Mouse (Mus musculus) testis, postnatal 14 days (tissue): ENCODE results near the gene Herpud1.
"Not testable (repeated sequence)": the region's sequence is repeated elsewhere in the genome, so short reads cannot be mapped to it uniquely, and the experiment has no call there.

ENCODE experiments used
- DNase-seq: peaks from one replicate; pipeline ENCODE4 v3.0.0; 2021; ENCODE audit warnings: low spot score

Gene Herpud1

DNA sequence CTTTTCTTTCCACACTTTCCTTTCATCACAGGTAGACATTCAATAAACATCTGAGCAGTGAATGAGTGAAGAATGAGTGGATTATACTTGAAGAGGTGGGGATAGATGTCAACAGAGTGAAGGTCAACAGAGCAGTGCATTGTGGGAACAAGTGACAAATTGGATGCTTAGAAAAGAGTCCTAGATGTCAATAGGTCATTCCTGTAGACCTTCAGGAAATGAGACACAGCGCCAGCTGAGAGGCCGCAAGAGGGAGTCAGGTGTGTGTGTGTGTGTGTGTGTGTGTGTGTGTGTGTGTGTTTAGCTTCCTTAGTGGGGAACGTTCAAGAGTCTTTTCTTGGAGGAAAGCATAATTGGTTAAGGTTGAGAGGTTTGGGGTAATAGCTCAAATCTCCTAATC, 10.1 kb upstream of the Herpud1 start:
- no peak for DNase-seq

DNA sequence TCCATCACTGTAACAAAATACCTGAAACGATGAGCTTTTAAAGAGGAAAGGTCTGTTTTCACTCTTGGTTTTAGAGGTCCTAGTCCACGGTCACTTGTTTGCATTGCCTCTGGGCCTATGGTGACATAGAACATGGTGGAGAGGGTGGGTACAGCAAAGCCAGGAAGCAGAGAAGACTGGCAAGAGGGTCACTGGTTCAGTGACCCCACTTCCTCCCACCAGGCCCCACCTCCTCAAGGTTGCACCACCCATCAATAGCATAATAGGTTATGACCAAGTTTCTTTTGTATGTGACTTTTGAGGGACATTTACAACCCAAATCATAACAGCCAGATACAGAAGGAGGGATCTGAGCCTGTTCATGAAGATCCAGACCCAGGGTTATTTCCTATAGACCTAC, 9.7 kb upstream of the Herpud1 start:
- no peak for DNase-seq

DNA sequence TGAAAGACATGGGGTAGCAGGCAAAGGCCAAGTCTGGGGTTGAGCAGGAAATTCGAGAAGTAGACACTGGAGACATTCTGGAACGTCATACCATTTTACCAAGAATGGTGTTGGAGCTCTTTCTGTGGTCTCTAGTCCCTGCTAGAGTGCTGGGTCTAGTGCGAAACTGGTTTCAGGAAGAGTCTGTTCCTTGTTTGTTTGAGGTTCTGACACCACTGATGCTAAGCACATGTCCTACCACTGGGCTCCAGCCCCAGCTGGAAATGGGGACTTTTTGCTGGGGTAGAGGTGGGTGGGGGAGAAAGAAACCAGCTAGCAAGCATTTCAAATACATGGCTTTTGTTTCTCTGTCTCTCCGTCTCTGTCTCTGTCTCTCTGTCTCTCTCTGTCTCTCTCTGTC, 9.2 kb upstream of the Herpud1 start:
- no peak for DNase-seq

DNA sequence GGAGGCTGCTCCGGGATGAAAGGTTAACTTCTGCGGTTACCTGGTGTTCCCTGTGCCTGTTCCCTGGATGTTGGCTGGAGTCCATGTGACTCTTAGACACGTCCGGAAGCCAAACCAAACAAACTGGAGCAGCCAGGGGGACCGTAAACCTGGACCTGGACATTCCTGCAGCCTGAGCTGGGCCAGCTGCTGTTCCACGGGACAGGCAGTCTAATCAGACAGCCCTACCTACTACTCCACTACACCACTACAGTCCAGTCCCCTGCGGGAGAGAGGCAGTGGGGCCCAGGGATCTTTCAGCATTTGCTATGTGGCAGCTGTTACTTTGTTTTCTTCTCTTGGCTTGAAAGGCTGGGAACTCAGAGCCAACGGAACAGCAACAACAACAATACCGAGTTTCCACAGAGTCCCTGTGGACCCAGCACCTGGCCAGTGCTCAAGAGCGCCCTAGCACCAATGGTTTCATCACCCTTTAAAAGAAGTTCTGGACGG, 8.5 kb upstream of the Herpud1 start:
- peak; percentile 71 for DNase-seq

DNA sequence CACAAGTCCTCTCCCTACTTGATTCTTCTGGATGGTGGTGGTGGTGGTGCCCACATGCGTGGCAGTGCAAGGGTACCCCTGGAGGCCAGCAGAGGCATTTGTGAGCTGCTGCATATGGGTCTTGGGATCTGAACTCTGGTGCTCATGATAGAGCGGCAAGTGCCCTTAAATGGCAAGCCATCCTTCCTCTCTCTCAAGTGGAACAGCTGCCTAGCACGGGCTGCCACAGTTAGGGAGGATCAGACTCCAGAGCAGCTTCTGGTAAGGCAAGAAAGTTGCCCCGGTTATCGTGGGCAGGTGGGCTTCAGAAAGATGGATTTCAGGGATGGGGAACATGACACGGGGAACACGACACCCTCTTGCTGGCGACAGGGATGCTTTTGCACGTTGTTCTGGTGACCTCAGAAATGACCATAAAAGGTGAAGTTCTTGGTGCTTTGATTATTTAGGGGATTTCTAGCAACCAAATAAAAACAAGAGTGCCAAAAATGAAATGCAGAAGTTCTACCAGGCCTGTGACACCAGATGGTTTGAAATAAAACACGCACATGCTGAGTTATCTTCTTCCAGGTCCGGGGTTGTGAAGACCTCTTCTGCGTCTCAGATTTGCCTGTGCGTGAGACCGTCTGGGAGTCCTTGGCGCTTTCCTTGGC, 7.3 kb upstream of the Herpud1 start:
- no peak for DNase-seq

DNA sequence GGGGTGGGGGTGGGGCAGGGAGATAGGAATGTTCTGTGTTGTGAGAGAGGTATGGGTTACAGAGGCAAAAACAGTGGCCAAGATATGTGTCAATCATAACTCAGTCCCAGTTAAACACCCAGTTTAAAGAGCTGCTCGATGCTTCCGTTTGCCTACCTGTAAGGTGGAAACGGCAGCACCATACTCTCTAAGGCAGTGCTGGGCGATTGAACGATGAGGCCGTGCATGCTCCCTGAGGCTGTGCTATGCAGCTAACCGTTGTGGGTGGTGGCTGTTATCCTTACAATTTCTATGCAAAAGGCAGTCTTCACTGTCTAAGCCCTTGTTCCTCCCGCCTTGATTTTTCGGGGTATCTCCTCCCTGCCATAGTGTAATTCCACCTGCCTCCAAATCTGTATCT, 6.6 kb upstream of the Herpud1 start:
- no peak for DNase-seq

DNA sequence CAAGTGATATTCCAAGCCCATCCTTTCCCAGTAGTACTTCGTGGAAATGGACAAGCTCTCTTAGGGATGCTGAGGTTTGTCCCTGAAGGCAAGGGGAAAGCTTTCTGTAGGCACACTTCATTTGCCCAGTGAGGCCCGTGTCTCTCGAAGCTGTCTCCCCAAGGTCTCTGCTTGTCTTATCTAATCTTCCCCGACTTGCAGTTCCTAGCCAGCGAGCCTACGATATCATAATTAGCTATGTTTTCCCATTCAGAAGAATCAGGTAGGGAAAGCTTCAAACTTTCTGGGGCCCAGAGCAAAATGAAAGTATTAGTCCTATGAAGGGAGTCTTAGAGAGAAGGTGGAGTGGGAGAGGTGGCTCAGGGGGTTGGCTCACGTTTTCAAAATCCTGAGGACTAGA, 2.1 kb upstream of the Herpud1 start:
- DNase-seq: no peak

DNA sequence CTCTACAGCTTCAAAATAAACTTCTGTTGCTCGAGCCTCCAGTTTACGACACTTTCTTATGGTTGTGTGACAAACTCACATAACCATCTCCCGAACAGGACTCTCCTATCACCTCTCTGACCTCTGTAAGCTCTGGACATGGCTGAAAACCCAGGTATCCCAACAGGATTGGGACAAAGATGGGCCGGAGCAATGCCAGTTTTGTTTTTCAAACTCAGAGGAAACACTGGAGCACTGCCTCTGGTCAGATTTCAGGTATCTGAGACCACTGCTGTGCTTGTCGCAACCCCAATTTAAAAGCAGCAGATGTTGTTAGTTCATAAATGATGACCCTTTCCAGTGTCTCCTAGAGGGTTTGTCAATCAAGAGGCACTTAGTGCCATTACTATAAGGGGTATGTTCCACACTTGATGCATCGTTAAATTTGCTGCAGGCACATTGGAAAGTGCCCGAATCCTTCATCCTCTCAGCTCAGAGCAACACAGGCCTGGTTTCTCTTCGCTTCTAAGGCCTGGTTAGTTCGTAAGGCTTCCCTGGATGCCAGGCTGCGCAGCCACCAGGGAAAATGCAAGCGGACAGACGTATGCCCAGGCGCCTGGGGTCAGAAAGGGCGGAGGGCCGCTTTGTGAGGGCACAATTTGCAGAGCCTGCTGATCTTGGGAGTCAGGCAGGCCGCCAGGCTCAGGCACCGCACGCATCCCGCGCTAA, 578 bp upstream of the Herpud1 start:
- no peak for DNase-seq

DNA sequence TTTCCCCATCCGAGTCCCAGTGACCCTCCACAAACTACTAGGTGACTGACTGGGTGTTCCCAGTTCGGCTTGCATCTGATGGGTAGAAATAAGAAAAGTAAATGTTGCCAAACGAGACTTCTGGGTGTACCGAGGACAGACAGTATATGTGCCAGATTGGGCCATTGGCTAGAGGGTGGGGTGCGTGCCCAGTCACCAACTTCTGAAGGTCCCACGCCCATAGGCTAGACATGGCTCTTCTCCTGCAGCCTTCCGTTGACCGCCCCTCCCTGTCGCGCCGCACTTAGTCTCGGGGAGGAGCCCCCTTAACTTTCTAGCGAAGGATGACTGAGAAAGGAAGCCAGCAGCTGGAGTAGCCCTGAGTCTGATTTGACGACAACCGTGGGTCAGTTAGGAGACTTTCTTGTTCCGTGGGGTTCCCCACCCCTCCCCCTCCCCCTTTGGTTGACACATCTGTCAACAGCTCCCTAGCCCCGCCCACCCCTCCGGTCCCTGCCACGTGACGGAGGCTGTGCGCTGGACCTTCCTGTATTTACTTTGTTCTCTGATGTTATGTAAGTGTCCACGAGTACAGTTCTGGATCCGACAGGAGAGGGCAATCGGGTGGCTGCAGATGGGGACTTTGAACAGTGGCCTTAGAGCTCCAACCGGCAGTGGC, 918 bp downstream of the Herpud1 start:
- DNase-seq: peak; percentile 73

DNA sequence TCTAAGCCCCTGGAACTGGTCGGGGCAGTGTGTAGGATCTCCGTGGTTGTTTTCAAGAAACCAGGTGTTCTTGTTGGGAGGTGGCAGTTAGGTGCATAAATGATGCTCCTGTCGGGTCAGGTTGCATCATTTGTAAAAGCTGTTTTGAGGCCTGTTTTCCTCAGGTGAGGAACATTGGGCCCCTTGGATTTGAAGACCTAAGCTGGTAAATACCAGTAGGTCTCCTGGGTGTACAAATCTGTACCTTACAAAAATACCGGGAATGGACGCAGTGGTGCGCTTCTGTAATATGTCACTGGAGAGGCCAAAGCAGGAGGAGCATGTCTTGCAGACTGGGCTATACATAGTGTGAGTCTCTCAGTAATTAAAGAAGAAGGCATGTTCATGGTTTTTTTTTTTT, 1.5 kb downstream of the Herpud1 start:
- no peak for DNase-seq

DNA sequence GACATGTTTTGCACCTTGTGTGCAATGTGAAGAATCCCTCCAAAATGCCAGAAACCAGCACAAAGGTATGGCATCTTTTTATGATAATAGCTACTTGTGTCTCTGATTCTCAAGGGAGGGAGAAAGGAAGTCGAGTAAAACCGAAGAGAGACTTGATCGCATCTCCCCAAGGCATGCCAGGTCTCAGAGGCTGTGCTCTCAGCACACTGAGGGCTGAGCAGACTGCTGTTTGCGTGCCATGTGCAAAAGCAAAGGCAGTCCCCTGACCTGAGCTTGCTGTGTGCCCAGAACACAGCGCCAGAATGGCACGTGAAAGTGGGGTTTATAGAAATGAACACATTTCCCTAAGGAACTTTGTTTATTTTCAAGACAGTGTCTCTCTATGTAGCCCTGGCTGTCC, 3.3 kb downstream of the Herpud1 start:
- DNase-seq: no peak

DNA sequence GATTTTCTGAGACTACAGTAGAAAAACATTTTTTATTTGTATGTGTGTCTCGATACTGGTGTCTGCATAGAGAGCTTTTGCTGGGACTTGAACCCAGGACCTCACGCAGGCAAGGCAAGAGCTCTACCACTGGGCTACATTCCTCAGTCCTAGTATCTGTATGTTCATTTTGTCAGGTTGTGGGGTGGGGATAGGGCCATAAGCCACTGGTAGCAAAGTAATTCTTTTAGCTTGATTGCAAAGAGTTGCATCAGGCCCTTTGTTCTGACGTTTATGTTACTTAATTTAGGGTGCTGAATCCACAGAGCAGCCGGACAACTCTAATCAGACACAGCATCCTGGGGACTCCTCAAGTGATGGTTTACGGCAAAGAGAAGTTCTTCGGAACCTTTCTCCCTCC, 4.2 kb downstream of the Herpud1 start:
- no peak for DNase-seq

DNA sequence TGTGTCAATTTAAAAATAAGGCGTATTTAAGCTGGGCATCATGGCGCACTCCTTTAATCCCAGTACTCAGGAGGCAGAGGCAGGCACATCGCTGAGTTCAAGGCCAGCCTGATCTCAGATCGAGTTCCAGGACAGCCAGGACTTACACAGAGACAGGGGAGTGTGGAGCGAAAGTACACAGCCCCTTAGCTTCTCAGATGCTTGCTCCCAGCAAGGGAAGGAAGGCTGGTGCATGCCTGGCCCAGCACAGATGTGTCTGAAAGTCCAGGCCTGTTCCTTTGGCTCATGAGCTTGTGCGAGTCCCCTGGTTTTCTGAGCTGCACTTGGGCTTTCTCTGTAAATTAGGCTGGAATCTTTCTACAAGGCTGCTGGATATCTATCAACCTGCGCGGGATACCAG, 4.7 kb downstream of the Herpud1 start:
- DNase-seq: no peak

DNA sequence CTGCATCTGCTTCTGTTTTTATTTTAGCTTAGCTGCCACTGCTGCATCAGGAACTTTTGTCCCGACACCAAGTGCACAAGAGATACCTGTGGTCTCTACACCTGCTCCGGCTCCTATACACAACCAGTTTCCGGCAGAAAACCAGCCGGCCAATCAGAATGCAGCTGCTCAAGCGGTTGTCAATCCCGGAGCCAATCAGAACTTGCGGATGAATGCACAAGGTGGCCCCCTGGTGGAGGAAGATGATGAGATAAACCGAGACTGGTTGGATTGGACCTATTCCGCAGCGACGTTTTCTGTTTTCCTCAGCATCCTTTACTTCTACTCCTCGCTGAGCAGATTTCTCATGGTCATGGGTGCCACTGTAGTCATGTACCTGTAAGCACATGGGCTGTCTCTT, 5.9 kb downstream of the Herpud1 start:
- DNase-seq: no peak

DNA sequence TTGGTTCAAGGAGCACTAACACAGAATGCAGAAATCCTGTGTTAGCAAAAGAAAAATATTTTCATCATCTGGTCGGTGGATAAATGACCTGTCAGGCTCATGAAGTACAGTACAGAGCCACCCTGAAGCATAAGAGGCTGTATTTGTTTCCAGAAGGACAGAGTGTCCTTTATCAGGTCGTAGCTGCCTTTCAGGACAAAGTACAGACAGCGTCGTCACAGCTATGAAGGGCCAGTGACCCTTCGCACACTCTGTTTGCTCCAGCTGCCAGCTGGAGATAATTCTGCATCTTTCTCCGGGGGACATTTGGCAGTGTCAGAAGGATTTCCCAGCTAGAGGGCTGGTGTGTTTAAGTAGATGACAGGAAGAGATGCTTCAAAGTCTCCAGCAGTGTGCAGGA, 6.4 kb downstream of the Herpud1 start:
- DNase-seq: no peak

DNA sequence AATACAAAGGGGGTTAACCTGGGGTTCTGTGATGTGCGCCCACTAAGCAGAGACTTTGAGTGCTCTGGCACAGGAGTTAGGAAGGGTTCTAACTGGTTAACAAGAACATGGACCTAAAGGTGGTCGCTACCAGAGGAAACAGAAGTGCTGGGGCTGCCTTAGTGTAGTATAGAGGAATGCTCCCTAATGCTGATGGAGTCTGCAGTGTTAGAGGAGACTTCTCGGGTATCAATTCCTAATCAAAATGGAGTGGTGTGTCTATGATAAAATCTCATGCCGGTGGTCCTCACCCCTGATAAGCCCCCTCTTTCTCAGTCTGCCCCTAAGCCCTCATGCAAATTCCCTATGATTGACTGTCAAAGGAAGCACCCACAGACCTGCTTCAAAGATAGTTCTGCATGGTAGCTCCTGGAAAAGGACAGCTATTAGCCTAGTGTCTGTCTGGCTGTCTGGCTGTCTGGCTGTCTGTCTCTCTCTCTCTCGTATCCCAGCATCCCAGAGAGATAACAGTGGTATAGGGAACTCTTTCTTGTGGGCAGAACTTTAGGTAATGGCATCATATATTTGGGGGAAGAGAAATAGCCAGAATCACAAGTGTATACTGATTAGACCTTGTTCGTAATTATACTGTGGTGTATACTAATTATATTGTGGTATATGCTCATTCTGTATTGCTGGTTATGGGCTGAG, 9.8 kb downstream of the Herpud1 start:
- no peak for DNase-seq

DNA sequence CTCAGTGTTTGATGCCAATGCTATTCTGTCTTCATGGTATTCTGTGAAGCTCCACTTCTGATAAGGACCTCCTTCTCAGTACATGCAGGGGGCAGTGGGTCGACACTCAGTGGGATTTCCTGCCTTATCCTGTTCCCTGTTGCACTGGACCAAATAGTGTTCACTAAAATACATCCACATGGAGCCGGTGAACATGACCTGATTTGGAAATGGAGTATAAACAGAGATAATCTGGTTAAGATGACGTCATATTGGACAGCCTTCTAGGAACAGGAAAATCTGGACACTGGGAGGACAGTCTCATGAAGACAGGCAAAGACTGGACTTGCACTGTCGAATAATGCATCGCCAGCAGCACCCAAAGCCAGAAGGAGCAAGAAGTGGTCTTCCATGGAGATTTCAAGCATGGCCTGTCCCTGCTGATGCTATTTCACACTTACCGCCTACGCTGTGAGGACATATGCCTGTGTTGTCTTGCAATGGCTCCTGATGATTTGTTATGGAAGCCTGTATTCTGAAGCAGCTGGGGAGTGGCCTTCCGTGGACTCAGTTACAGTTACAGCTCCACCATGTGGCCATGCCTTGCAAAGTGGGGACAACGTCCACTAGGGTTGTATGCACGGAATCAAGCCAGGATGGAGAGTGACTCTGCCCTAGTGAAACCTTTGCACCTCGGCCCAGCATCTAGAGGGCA, 10.9 kb downstream of the Herpud1 start:
- no peak for DNase-seq

DNA sequence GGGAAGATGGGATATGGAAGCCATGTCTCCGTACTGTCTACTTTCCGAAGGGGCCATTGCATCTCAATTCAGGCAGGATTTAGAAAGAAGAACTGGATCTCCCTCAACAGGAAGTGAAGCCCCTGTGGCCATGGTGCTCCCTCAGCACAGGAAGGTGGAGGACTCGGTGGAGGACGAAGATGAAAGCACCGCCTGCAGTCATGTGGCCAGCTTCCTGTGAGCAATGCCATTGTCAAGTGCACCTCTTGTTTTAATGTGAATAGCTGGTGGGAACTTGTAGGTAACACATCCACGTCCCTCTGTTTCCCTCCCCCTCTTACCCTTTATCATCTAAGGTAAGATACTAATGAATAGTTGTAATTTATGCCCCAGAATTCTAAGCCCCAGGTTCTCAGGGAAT, 12.3 kb downstream of the Herpud1 start:
- no peak for DNase-seq

DNA sequence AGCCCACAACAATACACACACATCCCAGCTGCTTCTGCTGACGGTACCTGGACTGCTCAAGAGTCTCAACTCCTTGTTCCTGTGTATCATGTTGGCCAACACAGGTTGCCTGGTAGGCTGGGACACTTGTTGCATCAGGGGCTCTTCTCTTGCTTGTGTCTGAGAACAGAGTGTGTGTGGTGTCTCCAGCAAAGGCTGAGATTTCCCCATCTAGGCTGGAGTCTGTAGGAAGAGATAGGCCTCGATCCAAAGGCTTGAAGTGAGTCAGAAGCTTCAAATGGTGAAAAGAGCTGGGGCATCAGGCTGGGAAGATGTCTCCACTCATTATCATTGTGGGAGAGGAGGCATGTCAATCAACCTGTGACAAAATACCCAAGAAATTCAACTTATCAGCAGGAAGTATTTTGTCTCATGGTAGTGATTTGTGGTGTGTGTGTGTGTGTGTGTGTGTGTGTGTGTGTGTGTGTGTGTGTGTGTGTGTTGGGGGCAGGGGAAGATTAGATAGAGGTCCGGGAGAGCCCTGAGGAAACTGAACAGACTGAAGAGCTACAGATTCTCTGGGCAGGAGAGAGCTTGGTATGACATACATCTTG, 13.2 kb downstream of the Herpud1 start:
- no peak for DNase-seq

DNA sequence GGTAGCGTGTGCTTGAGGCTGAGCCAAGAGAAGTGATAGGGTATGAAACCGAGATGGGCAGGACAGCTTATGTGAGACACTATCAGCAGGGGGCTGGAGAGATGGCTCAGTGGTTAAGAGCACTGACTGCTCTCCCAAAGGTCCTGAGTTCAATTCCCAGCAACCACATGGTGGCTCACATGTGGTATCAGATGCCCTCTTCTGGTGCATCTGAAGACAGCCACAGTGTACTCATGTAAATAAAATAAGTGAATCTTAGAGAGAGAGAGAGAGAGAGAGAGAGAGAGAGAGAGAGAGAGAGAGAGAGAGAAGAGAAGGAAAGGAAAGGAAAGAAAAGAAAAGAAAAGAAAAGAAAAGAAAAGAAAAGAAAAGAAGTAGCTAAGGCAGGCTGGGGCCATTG, 13.7 kb downstream of the Herpud1 start:
- not testable (repeated sequence) for DNase-seq

DNA sequence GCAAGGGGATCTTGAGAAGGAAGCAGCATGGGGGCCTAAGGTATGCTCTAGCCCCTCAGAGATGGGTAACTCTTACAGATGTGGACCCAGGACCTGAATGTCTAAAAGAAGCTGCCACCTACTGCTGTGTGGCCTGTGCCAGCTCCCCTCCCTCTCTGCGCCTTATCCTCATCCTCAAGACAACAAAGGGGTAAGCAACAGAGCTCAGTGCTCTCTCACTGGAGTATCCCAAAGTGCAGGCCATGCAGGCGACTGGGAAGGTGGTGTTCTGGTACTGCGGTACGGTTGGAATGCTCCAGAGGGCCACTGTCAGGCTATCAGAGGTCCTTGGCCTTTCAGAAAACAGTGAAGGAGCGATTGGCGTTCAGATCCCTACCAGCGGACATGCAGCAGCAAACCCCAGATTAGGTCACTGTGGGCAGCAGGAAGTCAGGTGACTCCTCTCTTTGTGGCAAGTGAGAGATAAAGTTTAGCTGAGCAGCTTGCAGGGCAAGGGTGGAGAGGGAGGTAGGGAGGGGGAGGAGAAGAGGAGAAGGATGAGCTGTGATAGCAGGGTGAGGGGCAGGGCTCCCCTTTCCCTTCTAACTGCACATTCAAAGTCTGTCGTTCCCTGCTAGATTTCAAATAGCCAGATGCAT, 22.3 kb downstream of the Herpud1 start:
- DNase-seq: no peak
